Mouse (Mus musculus) small intestine, adult 2 months (tissue): ENCODE results near the gene AC161166.1. TPM values are rescaled to one million over a fixed set of nuclear protein-coding genes. Genes with fewer than 3 reads are reported as not detected.
"Not testable (repeated sequence)": the region's sequence is repeated elsewhere in the genome, so short reads cannot be mapped to it uniquely, and the experiment has no call there.

Experiments
- H3K27ac ChIP-seq: fragments of 200-500 bp; 2 replicates; pipeline ENCODE4 v1.5.1; 2012; ENCODE audit warnings: low read depth, low read length, control low read depth, inconsistent platforms; ENCODE audit not compliant: insufficient read depth
- H3K27me3 ChIP-seq: fragments of 200-500 bp; 2 replicates; pipeline ENCODE4 v1.6.1; 2012; ENCODE audit warnings: mild to moderate bottlenecking, moderate library complexity, low read length, inconsistent platforms; ENCODE audit not compliant: control insufficient read depth, insufficient read depth
- H3K36me3 ChIP-seq: fragments of 200-500 bp; 2 replicates; pipeline ENCODE4 v1.6.1; 2012; ENCODE audit warnings: mild to moderate bottlenecking, low read length, control low read depth, inconsistent platforms; ENCODE audit not compliant: control insufficient read depth, insufficient read depth
- H3K4me1 ChIP-seq: fragments of 200-500 bp; 2 replicates; pipeline ENCODE4 v1.6.1; 2012; ENCODE audit warnings: low read length, inconsistent platforms, mixed read lengths; ENCODE audit not compliant: control insufficient read depth, insufficient read depth, insufficient read length
- H3K4me3 ChIP-seq: fragments of 200-500 bp; 2 replicates; pipeline ENCODE4 v1.5.1; 2012; ENCODE audit warnings: low read depth, mild to moderate bottlenecking, control low read depth, inconsistent platforms, low read length, moderate library complexity
- CTCF ChIP-seq: fragments of 200-500 bp; IDR thresholded peaks from 2 replicates; pipeline ENCODE4 v1.5.1; 2012; ENCODE audit warnings: low read depth, mild to moderate bottlenecking, control low read depth, inconsistent platforms, low read length, moderate library complexity, mixed read lengths; ENCODE audit not compliant: insufficient replicate concordance, insufficient read length; ENCODE audit errors: extremely low read depth
- POLR2A ChIP-seq: fragments of 200-500 bp; IDR thresholded peaks from 2 replicates; pipeline ENCODE4 v1.6.1; 2012; ENCODE audit warnings: low read depth, mild to moderate bottlenecking, control low read depth, inconsistent platforms, low read length, moderate library complexity
- WGBS: fragments of 180-500 bp; shearing (Covaris S2); methylation state at CpG from one replicate; pipeline ENCODE4 v1.1.7; 2018; 5-methylcytosine and 5-hydroxymethylcytosine counted together
- polyA plus RNA-seq: library from polyadenylated mRNA; depleted of rRNA; stranded (reverse); fragments of >200 nt; gene quantifications from 2 replicates; pipeline ENCODE4 v1.2.3, GENCODE M21; 2012

The AC161166.1 gene
- polyA plus RNA-seq, 1 experiment: not detected

GRCm38 (mm10) chr7:24485481-24485880 lies 26.8 kb downstream of the AC161166.1 start:
- H3K36me3 ChIP-seq: no peaks in the 10 kb centered on the region
- H3K27me3 ChIP-seq: peaks cover 21% of the 10 kb centered on the region
- peaks cover 4% of the 10 kb centered on the region for H3K4me1 ChIP-seq
- H3K4me3 ChIP-seq: no peak overlapping the region
- WGBS: 84% methylated on average over 9 of the region's 9 CpGs
- H3K27ac ChIP-seq: no peak overlapping the region
- no peak for TF ChIP-seq CTCF
- TF ChIP-seq POLR2A: no peak

- WGBS: 49% methylated on average over 6 of the region's 6 CpGs
These were observed 29.0 kb downstream of the AC161166.1 start for GRCm38 (mm10) chr7:24483291-24483690.

GRCm38 (mm10) chr7:24482208-24483020 lies 29.8 kb downstream of the AC161166.1 start:
- Histone ChIP-seq H3K4me1 (peaks cover 4% of the 10 kb centered on the region), H3K27ac (no peak overlapping the region), H3K4me3 (peak overlapping the region; percentile 68), H3K36me3 (no peaks in the 10 kb centered on the region), H3K27me3 (peaks cover 21% of the 10 kb centered on the region)
- WGBS: 6% methylated on average over 20 of the region's 38 CpGs
- no peak for TF ChIP-seq POLR2A
- no peak for TF ChIP-seq CTCF

More at GRCm38 (mm10) chr7:24483291-24483690, 29.0 kb downstream of the AC161166.1 start:
- not testable (repeated sequence) for H3K27ac ChIP-seq, H3K4me1 ChIP-seq, H3K4me3 ChIP-seq, H3K36me3 ChIP-seq
- H3K27me3 ChIP-seq: peaks cover 21% of the 10 kb centered on the region

GRCm38 (mm10) chr7:24481474-24482207 lies 30.6 kb downstream of the AC161166.1 start, which contains the start of gene Cadm4:
Cadm4 (plus strand) TSS chr7:24482023.
- Histone ChIP-seq H3K27me3 (peaks cover 21% of the 10 kb centered on the region), H3K36me3 (no peaks in the 10 kb centered on the region), H3K4me1 (peaks cover 4% of the 10 kb centered on the region), H3K4me3 (peak within 1 kb of the TSS; percentile 68), H3K27ac (no peak within 1 kb of the TSS)
- TF ChIP-seq CTCF: no peak
- TF ChIP-seq POLR2A: no peak
- WGBS: 2% methylated on average over 56 of the region's 83 CpGs

- Histone ChIP-seq H3K36me3 (no peaks in the 10 kb centered on the region), H3K27ac (no peak overlapping the region; the same call in 1 of the 2 replicates), H3K4me3 (peak overlapping the region; percentile 68), H3K4me1 (peaks cover 4% of the 10 kb centered on the region), H3K27me3 (peaks cover 21% of the 10 kb centered on the region)
- WGBS: 10% methylated on average over 14 of the region's 14 CpGs
- no peak for TF ChIP-seq CTCF
- TF ChIP-seq POLR2A: no peak
These were observed 31.2 kb downstream of the AC161166.1 start for GRCm38 (mm10) chr7:24480986-24481473.

- H3K27ac ChIP-seq: peak overlapping the region; percentile 33
These were observed 31.9 kb downstream of the AC161166.1 start for GRCm38 (mm10) chr7:24480121-24480941.

More at GRCm38 (mm10) chr7:24480121-24480941, 31.9 kb downstream of the AC161166.1 start:
- Histone ChIP-seq H3K36me3 (no peaks in the 10 kb centered on the region), H3K4me3 (0 out of 2 replicates have a peak overlapping the region, but pooled peaks have one; percentile 68), H3K4me1 (peaks cover 4% of the 10 kb centered on the region), H3K27me3 (peaks cover 21% of the 10 kb centered on the region)
- 48% methylated on average over 18 of the region's 18 CpGs for WGBS
- TF ChIP-seq CTCF: no peak
- no peak for TF ChIP-seq POLR2A
